Mouse (Mus musculus) cerebellum, adult (tissue): ENCODE data around the gene Pigt.

ENCODE experiments used
- ATAC-seq: cut with Nextera tagmentation; 2 replicates; pipeline ENCODE4 v1.9.2; 2017; ENCODE audit warnings: mild to moderate bottlenecking, moderate library complexity, mixed read lengths; ENCODE audit not compliant: insufficient number of reproducible peaks, low FRiP score, low TSS enrichment

The Pigt gene

GRCm38 (mm10) chr2:164485681-164486257, 11.6 kb upstream of the Pigt start, which contains the start of gene Dbndd2:
Gene Dbndd2, plus strand, starts transcription at chr2:164486106.
- ATAC-seq = peak; percentile 11

- peak; percentile 69 for ATAC-seq
Observed at GRCm38 (mm10) chr2:164486258-164487114, 10.8 kb upstream of the Pigt start.

DNA sequence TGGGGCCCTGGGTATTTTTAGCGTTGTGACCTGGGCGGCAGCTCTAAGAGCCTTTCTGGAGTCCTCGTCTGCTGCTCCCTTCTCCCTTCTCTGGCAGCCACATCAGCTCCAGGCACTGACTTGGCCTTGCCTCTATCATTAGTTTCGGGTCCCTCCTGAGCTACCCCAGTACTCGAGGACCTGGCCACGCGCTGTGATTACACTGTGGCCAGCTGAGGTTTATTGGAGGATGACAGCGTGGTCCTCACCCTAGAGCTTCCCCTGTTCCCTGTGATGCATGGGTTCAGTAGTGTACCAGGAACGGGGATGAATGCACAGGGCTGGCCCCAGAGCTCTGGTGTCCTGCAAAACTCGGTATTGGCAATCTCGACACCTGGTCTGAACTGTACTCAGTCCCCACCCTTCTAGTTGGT, 10.2 kb upstream of the Pigt start:
- ATAC-seq = 0 out of 2 replicates have a peak, but pooled peaks have one; percentile 12

GRCm38 (mm10) chr2:164487812-164488211, 9.5 kb upstream of the Pigt start:
- peak; percentile 56; the same call in 1 of the 2 replicates for ATAC-seq

DNA sequence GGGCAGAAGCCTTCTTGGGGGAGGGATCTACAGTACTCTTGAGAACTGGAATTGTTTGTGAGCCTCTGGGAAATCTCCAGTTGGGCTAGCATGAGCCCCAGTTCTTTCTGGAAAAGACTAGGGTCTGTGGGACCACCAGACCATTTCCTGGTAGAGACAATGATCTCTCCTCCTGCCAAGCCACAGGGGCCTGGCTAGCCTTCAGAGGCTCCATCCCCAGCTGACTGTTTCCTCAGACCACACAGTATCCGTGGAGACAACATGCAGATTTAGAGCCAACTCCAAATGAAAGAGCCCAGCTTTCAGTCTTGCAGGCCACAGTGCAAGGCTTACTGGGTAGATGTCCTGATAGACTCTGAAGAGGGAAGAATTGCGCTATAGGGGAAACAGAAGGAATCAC, 3.2 kb upstream of the Pigt start:
- no peak for ATAC-seq

GRCm38 (mm10) chr2:164496331-164496730, 989 bp upstream of the Pigt start:
- ATAC-seq = no peak

- ATAC-seq = no peak
Observed at GRCm38 (mm10) chr2:164497691-164498268, 460 bp downstream of the Pigt start.

- no peak for ATAC-seq
Observed at GRCm38 (mm10) chr2:164499317-164499716, 2.0 kb downstream of the Pigt start.

DNA sequence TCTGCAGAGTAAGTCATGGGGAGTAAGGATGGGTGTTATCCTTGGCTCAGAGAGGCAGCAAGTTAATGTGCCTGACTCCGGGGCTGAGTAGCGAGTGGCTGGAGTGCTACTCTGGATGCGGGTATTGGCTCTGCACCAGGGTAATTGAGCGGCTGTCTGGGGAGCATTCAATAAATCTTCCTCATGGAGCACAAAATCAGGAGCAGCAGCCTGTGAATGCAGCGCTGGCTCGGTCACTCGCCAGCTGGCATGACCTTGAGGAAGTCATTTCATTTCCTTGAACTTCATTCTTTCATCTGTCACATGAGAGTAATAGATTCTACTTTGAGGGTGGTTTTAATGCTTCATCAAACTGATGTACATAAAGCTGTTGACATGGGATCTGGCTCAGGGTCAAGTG, 3.2 kb downstream of the Pigt start:
- no peak for ATAC-seq

DNA sequence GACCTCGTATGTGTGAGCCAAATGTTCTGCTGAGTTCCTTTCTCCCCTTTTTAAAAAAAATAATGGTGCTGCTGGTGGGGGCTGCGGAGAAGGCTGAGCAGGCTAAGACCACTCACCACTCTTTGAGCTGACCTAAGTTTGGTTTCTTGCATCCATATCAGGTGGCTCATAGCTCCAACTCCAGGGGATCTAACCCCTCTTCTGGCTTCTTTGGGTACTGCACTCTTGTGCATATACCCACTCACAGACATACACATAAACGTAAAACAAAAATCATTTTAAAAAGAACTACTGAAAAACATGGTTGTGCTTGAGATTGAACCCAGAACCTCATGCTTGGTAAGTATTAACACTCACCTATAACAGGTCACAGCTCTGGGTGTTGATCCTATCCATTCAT, 7.6 kb downstream of the Pigt start:
- no peak for ATAC-seq

DNA sequence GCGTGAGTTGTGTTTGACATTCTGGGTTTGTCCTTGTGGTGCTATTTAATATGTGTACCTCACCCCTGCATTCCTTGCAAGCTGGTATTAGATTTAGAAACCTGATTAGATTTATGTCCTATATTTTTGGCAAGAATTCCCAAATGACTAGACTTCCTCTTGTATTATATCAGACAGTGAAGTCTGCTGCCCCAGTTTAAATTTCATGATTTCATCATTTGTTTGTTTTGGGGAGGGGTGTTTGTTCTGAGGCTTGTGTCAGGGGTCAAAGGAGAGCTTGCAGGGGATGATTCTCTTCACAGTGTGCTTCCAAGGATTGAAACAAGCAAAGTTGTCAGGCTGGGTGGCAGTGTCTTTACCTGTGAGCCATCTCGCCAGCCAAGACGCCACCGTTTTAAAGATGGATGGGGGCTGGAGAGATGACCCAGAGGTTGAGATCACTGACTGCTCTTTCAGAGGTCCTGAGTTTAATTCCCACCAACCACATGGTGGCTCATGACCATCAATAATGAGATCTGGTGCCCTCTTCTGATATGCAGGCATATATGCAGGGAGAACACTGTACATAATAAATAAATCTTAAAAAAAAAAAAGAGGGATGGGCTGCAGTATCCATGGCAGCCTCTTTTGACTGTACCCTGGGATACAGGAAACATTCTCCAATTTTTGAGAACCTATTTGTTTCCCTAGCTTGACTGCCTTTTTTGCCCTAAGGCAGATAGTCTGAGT, 8.5 kb downstream of the Pigt start:
- ATAC-seq = no peak

DNA sequence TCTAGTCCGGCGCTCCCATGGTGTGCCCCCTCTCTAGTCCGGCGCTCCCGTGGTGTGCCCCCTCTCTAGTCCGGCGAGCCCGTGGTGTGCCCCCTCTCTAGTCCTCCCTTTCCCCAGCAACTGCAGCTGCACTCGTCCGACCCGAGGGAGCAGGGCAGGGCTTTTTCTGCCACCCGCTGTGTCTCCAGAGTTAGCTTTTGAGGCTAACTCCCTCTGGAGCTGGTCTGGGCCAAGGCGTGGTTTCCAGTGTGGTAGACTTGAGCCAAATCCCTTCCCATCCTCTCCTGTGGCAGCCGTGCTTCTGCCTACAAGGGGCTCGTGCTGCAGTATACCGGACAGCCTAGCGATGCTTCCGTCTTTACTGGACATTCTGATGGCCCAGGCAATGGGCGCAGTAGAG, 10.5 kb downstream of the Pigt start:
- no peak for ATAC-seq

DNA sequence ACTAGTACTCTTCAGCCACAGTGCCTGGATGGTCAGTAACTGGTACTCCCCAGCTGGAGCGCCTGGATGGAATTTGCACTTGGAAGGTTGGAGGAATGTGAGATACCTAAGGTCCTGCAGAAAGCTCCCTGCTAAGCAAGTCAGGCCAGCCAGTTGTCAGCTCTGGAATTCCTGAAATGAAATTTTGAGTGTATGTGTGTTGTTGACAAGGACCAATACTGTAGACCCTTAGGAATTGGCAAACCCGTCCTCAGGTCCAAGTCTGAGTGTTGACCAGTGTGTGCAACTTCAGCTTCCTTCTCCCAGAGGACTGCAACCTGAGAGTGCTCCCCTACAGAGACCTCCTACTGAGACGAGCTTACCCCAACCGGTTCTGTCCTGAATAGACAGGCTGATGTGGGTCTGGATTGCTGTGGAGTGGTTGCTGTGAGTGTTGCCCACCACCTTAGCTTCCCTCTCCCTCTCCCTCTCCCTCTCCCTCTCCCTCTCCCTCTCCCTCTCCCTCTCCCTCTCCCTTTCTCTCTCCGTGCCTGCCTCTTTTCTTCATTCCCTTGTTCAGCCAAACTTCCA, 13.4 kb downstream of the Pigt start:
- ATAC-seq = no peak

DNA sequence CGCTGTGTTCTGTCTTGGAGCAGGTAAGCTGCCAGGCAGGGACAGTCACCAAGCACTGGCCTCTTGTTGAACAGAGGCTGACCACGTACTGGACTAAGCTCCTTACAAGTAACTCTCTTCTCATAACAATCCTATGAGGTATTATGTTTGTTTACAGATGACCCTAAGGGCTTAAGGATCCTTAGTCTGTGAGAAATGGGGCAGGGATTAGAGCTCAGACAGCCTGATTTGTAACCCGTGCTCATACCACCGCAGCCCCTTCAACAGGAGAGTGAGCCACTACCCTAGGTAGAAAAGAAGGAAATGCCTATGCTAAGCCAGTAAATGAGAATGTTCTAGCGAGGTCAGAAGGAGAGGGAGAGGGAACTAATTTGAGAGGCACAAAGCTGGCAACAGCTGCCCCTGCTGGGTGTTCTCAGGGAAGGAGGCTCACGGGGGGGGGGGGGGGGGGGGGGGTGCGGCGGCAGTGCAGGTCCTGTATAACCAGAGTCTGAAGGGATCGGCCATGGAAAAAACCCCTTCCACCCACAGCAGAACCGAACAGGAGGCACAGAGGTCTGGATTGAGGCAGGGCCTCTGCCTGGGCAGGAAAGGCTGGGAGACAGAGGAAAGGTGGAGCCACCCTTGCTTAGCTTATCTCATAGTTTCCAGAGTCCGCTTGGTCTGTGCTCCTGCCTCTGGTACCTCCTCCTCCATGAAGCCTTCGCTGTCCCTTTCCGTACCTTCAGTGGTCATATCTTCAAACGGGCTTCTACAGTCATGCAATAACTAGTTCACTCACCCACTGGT, 15.0 kb downstream of the Pigt start:
- no peak for ATAC-seq

DNA sequence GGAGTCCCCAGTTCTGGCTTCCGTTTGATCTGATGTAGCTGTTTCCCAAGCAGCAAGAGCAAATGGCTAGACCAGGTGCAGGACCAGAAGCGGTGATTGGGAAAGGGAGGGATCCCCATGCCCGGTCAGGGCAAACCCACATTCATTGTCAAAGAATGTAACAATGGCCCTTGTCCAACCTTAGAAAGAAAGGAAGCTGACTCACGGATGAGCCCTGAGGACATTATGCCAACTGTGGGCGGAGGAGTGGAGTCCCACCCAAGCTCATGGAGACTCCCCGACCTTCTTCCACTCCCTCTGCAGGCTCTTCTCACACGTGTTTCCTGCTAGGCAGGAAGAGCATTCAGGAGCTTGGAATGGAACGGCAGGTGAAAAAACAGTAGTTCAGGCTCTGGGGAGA, 16.1 kb downstream of the Pigt start:
- ATAC-seq = no peak

DNA sequence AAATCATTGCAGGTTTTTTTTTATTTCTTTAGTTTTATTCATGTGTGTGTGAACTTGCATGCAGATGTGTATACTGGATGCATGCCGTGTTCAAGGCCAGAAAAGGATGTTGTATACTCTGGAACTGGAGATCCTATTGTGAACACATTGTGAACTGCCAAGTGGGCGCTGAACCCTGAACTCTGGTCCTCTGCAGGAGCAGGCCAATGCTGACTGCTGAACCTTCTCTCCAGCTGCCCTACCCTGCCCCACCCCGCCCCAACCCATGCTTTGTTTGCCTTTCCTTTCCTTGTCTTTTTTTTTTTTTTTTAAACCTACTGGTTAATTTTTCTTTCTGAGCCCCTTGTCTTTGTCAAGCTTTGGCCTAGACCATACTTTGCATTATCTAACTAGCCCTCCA, 17.6 kb downstream of the Pigt start:
- no peak for ATAC-seq

GRCm38 (mm10) chr2:164515897-164516296, 18.6 kb downstream of the Pigt start:
- ATAC-seq = no peak

- no peak for ATAC-seq
Observed at GRCm38 (mm10) chr2:164516592-164516991, 19.3 kb downstream of the Pigt start.

DNA sequence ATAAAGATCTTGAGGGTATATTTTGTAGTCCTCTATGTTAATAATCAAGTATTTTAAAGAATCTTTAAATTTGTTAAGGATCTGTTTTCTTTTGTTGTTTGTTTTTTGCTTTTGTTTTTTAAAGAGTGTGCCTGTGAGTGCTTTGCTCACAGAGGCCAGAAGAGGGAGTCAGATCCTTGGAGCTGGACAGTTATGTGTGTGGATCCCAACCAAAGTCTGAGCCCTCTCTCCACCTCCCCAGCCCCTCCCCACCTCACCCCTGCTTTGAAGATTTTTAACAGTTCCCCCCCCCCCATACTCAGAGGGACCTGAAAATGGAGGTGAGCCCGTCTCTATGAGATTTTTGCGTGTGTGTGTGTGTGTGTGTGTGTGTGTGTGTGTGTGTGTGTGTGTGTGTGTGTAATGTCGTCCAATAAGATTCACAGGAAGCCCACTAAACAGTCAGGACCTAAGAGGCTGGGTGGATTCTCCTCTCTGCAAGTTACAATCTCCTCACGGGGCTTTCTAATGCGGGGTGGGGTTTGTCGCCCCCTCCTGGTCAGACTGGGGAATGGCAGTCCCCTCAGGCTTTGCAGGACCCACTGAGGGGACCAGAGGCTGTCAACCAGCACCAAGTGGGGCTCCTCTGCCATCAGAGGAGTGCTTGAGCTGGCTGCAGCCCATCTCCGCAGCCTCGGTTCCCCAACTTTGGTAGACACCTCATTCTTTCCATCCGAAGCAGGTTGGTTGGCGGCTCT, 20.3 kb downstream of the Pigt start:
- ATAC-seq = no peak
